Comparison of ENCODE assay signal across 17 mouse cellular contexts in the genomic region with DNA sequence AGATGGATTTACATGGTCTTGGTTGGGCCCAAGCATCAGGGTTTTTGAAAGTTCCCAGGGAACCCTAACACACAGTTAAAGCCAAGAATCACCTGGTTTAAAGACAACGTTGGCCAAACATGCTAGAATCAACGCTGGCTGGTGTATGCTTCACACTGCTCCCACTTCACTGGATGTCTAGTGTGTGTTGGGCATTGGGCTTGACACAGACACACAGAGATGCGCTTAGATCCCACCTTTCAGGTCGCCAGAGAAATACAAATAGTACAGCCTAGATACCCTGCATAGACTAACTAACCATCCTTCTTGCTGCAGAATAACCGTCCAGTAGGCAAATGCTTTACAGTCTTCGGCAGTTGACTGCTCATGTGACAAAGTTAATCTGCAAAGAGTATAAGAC. TPM values are rescaled to one million over a fixed set of nuclear protein-coding genes. Genes with fewer than 3 reads are reported as not detected.
"Had no signal": no experiment of that assay in that cellular context is flagged by ENCODE, and none has a peak within 500 bp of the region (broad histone marks: within the 10 kb centered on the region; RNA-seq: fewer than 3 reads in every experiment).

No protein-coding gene starts in this region.

- H3K4me2 ChIP-seq: liver, embryonic 15.5 days; lung, embryonic 15.5 days; neural tube, embryonic 12.5 days; stomach, embryonic 15.5 days had no signal

- ATAC-seq: liver, postnatal 0 days; lung, postnatal 0 days had no signal

- H3K4me1 ChIP-seq: stomach, embryonic 15.5 days had no signal

- H3K9ac ChIP-seq: liver, embryonic 15.5 days; liver, postnatal 0 days; lung, embryonic 15.5 days; neural tube, embryonic 12.5 days; stomach, embryonic 15.5 days had no signal

- H3K9me3 ChIP-seq: liver, embryonic 15.5 days; lung, embryonic 15.5 days; megakaryocyte, embryonic 14.5 days; neural tube, embryonic 12.5 days; stomach, embryonic 15.5 days had no signal

- H3K4me3 ChIP-seq: liver, embryonic 15.5 days; lung, embryonic 15.5 days; megakaryocyte, embryonic 14.5 days; neural tube, embryonic 12.5 days; stomach, embryonic 15.5 days had no signal

- DNase-seq: liver, postnatal 0 days; lung, adult 2 months; lung, postnatal 14 days; lung, postnatal 36 days; midbrain, embryonic 14.5 days; right cerebral cortex, postnatal 14 days; thymus, adult 2 months; thymus, postnatal 25 days; thymus, postnatal 4 days had no signal

- H3K27ac ChIP-seq: liver, embryonic 15.5 days; lung, embryonic 15.5 days; macrophage; neural tube, embryonic 12.5 days; stomach, embryonic 15.5 days; stomach, postnatal 0 days had no signal

- H3K36me3 ChIP-seq: liver, embryonic 15.5 days; lung, embryonic 15.5 days; neural tube, embryonic 12.5 days; stomach, embryonic 15.5 days had no signal

- H3K27me3 ChIP-seq: liver, embryonic 15.5 days; lung, embryonic 15.5 days; neural tube, embryonic 12.5 days; stomach, embryonic 15.5 days had no signal

RNA-seq across cellular contexts. Expression of a gene that starts 7.5 kb away (rescaled TPM):
- polyA plus RNA-seq: liver, embryonic 15.5 days; liver, postnatal 0 days; macrophage had no signal
